Mouse (Mus musculus) erythroblast, embryonic 14.5 days (primary cell): ENCODE results near the gene Tubg2.

Experiments
- GATA1 ChIP-seq: IDR thresholded peaks from 2 replicates; pipeline ENCODE4 v1.6.1; 2012; ENCODE audit warnings: low read length, inconsistent platforms, mixed read lengths
- TAL1 ChIP-seq: IDR thresholded peaks from 3 replicates; pipeline ENCODE4 v1.6.1; 2012; ENCODE audit warnings: low read length, inconsistent platforms, mixed read lengths

DNA sequence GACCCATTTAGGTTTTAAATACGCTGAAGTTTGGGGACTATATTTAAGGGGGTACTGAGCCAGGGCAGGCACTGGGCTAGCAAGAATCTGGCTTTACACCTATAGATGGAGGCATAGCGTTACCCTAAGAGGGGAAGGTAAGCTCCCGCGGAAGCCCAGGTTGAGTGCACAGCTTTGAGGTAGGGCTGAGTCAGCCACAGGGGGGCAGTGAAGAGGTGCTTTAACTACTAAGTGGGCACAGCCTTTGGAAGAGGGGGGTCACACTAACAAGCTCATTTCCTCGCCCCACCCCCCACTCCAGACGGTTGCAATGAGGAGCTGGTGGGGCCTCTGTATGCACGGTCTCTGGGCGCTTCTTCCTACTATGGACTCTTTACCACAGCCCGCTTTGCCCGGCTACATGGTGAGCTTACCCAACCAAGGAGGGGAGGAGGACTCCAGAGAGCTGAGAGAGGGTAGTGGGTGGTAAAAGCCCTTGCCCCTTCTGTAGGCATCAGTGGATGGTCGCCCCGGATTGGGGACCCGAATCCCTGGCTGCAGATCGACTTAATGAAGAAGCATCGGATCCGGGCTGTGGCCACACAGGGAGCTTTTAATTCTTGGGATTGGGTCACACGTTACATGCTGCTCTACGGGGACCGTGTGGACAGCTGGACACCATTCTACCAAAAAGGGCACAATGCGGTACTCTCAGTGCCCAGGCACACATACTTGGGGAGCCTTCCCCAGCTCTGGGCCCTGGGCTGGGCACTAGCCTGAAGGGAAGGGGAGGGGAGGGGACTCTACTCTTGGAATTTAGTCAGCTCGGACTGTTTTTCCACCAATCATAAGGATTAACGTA, 21.4 kb downstream of the Tubg2 start:
- no peak for TF ChIP-seq GATA1
- no peak for TF ChIP-seq TAL1
